Mouse (Mus musculus) frontal cortex, postnatal 14 days (tissue): Measurements from ENCODE around the gene Ppan.
A peak's percentile ranks its signal among the peaks of the same experiment; 100 is the strongest.

Experiments used
- DNase-seq, 2 experiments: peaks; one replicate each; pipeline ENCODE4 v3.0.0; 2022; ENCODE audit warnings: low spot score in 2 of 2

Ppan gene

DNA sequence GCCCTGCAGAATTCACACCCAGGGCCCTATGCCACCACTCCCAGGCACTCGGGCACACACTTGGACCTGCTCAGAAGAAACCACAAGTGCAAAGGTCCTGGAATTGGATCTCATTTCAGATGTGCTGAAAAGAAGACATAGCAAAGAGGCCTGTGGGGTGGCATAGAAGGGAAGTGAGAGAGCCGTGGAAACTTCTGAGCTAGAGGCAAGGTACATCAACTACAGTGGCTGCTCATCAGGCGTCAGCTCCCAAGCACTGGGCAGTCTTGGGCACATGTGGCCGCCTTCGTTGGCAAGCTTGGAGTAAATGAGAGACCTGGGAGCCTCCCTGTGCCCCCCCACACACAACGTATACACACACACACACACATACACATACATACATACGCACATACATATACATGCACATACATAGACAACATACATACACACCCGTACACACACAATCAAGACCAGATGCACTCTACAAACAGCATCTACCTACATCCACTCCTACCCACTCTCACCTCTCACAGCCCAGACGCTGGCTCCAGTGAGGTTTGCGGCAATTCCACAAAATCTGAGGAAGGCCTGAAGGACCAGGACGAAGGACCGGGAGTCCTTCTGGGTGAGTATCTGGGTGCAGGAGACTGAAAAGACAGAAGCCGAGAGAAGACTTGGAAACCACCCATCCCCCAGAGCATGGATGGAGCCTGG is 8.7 kb upstream of the Ppan start, which contains the start of gene Angptl6:
Angptl6 (minus strand) TSS at position 631 of the 696 bp plus-strand sequence.
- DNase-seq, result no peak

DNA sequence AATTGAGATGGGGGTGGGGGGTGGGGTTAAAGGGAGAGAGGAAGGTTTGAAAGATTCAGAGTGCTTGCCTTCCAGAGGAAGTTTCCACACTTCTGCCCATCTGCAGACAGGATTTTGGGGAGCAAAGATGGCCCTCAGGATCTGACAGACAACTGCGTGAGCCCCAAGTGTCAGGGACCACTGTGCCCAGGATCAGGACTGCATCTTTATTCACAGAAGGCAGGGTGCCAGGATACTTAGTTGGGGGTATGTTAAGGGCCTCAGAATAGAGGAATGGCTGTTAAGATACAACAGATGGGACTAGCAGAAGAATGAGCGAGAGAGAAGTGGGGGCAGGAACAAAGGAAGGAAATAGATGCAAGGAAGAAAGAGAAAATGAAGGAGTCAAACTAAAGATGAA is 1.4 kb upstream of the Ppan start:
- no peak for DNase-seq

DNA sequence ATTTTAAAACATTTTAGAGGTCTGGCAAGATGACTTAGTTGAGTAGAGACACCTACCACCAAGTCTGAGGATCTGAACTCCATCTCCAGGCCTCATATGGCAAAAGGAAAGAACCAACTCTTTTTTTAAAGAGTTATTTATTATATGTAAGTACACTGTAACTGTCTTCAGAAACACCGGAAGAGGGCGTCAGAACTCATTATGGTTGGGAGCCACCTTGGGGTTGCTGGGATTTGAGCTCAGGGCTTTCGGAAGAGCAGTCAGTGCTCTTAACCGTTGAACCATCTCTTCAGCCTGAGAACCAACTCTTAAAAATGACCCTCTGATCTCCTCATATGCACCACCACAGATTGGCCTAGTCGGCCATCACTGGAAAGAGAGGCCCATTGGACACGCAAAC is 784 bp upstream of the Ppan start:
- DNase-seq, result no peak

DNA sequence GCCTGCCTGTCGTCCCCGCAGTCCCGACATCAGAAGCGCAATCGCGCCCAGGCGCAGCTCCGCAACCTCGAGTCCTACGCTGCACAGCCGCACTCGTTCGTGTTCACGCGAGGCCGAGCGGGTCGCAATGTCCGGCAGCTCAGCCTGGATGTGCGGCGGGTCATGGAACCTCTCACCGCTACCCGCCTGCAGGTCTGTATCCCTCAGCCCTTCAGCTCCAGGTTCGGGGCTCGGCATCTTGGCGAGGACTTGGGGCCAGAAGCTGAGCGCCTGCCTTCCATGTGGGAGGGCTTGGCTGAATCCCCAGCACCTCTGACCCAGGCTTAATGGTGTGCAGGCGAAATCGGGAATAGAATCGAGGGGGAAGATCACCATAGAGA is 401 bp downstream of the Ppan start:
- no peak for DNase-seq

DNA sequence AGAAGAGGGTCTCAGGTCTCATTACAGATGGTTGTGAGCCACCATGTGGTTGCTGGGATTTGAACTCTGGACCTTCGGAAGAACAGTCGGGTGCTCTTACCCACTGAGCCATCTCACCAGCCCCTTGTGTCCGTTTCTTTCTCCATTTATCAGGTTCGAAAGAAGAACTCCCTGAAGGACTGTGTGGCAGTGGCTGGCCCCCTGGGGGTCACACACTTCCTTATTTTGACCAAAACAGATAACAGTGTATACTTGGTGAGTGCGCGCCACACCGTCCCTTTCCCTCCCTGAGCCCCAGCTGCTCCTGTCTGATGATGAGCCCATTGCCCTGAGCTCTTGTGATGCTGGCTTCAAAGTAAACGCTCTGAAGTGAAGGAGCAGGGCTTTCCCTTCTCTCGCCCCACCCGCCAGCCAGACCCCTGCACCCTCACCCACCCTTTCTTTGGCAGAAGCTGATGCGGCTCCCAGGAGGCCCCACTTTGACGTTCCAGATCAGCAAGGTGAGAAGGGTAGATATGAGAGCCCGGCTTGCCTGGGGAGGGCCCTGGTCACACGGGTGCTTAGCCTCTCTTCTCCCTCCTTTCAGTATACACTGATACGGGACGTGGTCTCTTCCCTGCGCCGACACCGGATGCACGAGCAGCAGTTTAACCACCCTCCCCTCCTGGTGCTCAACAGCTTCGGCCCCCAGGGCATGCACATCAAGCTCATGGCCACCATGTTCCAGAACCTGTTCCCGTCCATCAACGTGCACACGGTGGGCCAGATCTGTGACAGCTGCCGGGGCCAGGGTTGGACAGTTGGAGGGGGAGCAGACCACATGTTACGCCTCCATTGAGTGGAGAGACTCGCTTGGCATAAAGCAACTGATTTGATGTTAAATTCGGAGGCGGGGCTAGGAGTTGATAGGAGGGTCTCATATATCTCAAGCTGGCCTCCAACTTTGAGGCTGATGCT is 1.5 kb downstream of the Ppan start:
- DNase-seq, result no peak

DNA sequence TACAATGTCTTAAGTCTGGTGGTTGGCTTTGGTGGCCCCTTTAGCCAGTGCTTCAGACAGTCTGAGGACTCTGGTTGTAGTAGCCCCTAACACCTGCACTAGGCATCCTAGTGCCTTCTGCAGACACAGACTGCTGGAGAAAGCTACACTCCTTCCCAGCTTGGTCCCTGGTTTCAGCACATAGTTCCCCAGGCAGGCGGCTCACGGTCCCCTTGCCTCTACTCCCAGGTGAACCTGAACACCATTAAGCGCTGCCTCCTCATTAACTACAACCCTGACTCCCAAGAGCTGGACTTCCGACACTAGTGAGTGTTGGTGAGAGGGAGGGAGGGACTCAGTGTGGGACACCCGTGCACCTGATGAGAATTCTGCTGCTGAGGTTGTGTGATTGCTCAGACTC is 2.4 kb downstream of the Ppan start:
- DNase-seq, result no peak

DNA sequence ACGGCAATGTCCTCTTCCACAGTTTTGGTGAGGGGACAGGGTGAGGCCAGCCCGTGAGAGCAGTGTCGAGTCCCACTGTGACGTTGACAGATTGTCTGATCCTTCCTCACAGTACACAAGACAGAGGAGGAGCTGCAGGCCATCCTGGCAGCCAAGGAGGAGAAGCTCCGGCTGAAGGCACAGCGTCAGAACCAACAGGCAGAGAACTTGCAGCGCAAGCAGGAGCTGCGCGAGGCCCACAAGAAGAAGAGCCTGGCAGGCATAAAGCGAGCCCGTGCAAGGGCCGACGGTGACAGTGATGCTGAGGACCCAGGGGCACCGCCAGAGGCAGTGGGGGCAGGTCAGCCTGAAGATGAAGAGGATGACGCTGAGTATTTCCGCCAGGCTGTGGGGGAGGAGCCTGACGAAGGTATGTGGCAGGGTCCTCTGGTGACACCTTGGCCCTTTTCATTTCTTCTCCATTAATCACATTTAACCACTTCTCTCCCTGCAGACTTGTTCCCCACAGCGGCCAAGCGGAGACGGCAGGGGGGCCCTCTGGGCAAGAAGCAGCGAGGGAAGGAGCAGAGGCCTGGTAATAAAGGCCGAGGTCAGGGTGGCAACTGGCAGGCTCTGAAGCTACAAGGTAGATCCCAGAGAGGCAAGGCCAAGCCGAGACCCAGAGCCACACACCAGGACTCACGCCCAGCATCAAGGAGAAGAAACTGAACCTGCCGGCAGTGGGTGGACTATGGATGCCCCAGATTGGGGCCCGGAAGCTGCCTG is 3.5 kb downstream of the Ppan start:
- DNase-seq, result no peak

DNA sequence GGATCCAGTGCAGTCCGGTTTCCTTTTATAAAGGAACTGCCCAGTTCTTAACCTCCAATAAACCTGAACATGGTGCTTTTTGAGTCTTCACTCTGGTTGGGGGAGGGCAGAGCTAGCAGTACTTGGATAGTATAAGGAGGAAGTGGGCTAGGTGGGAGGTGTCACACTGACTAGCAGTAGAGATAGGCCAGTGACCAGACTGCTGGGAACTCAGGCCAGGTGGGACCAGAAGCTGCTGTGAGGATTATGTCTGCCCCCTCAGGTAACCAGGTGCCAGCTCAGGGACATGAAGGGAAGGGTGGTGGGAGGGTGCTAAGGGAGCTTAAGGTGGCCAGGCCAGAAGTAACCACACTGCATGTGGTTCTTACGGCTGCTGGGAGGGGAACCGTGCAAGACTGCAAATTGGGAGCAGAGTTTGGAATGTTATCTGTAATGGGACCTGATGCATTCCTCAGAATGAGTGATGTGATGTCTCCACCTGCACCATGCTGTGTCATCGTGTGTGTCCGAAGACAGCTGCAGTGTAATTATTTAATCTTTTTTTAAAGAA is 4.2 kb downstream of the Ppan start:
- no peak for DNase-seq

DNA sequence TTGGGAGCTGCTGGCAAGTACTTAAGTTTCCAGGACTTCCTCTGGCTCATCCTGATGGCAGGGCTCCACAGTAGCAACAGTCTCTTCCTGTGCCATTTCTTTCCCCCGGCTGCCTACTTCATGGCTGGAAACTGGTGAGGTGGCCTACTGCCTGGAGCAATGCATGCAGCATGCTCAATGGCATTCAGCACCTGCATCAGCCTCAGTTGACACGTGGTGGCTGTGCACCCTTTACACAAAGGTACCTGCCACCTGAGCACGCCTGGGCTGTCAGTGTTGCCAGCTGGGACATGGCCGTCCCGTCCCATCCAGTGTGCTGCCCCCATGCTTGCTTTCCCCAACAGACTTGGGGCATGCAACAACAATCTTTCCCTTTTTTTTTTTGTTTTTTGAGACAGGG is 5.1 kb downstream of the Ppan start:
- no peak for DNase-seq

DNA sequence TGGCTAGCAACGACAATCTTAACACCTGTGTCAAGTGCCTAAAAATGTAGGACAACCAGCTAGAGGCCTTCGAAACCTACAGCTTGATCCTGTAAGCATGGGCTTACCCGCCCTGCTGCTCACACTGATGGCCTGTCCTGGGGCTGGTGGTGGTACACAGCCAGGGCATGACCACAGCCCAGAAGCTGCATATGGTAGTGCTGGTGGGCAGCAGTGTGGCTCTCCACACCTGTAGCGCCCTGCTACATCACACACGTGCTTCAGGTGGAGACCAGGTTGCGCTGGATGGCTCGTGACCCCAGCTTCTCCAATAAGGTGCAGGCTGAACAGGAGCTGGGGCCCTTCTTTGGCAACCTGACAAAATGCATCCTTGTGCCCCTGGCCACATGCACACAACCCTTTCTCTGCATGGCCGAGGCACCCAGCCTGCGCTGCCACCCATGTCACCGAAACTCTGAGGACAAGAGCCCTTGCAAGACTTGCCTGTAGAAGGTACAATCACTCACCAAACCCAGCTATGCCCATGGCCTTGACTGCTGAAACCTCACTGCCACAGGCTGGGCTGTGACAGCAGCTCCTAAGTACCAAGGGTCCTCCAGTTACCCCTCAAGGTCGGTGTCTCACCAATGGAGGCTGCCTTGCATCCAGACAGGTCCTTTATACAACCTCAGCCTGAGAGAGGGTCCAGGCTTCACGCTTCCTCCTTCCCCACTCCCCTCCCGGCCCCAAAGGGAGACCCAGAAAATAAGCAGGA is 5.8 kb downstream of the Ppan start:
- no peak for DNase-seq

DNA sequence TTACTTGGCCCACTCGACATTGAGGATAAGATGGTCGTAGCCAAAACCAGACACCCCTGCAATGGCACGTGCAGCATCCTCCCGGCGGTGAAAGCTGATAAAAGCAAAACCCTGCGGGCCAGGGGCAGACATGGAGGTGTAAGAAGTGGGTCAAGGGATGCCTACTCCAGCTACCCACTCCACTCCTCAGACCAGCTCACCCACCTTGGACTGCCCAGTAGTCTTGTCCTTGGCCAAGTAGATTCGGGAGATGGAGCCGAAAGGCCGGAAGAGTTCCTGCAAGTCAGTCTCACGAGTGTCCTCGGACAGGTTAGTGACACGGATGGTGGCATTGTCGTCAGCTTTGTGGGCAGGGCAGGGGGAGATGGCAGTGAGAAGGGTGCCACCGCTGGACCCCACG is 6.7 kb downstream of the Ppan start:
- no peak for DNase-seq

DNA sequence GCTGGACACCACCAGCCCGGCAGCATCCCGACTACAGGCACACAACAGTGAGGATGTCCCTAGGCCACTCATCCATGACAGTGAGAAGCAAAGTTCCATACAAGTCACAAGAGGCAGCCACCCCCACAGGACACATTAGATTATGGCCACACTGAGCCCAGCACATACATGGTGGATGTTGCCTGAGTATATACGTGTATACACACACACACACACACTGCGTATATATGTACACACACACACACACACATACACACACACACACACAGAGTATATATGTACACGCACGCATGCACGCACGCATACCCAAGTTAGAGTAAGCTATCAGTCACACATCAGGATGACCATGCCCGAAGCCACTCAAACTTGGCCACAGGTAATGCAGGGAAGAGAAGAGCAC is 7.4 kb downstream of the Ppan start:
- no peak for DNase-seq

DNA sequence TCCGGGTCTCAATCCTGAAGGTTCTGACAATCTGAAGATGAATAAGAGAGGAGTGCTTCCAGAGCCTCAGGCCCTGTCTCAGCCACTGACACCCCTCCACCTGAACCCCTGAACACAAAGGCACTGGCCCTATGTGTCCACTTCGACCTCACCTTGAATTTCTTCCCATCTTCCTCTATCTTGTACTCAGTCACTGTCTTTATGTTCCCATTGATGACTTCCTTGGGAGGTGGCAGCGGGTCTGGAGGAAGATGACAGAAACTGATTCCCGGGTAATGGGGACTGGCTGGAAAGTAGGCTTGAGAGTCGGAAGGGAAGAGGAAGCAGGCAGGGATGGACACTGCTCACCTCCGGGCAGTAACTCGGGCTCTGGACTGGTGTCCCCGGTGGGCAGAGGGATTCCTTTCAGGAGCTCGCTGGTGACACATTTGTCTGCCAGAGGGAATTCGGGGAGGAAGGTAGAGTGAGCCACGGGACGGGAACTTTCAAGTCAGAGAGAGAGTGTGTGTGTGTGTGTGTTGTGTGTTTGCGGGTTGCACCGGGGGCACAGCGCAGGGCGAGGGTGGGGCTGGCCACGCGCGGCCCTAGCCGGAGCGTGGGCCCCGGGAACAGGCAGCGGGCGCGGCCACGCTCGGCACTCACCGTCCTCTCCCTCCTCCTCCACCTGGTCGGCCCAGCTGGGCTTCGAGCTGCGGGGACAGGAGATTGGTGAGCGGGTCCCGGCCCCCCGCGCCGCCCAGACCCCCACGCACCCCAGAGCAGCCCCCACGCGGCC is 9.9 kb downstream of the Ppan start:
- no peak for DNase-seq

DNA sequence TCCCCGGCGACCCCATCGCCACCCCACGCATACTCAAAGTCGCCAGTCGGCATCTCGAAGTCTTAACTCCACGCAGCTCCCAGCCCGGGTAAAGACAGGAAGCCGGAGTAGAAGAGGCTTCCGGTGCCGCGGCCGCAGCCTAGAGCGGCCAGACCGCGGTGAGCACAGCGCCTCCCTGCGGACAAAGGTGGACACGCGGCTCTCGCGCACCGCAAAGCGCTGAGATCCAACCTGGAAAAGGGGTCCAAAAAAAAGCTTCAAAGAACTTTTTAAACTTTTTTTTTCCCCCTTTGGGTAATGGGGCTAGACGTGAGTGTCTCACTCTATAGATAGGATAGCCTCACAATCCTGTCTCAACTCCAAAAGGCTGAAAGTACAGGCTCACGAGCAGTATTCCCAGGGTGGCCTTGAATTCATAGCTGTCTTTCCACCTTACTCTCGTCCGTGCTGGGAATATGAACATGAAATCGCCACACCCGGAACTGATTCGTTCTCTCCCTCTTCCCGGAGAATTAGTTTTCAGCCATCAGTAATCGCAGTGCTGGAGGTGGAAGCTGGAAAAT is 10.6 kb downstream of the Ppan start, which contains the start of gene Eif3g:
Eif3g (minus strand) TSS at position 113 of the 563 bp plus-strand sequence.
- peak; percentile 64 to 78 for DNase-seq

DNA sequence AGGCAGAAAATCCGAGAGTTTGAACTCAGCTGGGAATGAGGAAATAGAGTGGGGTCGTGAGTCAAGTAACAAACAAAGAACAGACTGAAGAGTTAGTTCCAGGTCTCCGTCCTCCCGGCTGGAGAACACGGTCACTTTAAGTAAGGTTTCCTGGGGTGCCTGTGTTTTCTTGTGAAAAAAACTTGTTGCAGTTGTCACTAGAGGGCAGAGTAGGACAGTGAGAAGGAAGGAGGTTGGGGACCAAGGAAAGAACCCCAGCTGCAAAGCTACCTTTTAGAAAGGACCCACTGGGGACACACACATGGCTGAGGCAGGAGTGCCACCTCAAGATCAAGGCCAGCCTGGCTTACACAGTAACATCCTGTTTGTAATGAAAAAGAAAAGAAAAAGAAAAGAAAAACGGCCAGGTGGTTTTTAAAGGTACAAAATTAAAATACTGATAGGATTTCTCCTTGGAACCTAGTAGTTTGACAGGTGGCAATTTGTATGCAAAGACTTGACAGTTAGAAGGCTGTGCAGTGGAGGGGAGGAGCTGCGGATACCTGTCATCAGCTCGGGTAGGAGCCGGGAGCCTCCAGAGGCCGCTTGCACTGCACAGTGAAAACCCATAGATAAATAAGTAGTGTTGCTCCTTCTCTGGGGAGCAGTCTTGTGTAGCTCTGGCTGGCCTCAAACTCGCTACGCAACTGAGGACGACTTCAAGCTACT is 13.6 kb downstream of the Ppan start:
- no peak for DNase-seq

DNA sequence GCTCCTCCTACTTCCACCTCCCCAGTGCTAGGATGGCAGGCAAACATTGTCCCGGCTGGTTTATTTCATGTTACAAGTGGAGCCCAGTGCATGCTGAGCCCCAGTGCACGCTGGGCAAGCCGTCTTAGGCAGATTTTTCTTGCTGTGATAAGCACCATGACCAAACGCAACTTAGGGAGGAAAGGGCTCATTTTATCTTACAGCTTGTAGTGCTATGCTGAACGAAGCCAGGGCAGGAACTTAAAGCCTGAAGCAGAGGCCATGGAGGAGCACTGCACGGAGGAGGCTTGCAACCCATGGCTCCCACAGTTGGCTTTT is 14.2 kb downstream of the Ppan start:
- DNase-seq, result no peak

DNA sequence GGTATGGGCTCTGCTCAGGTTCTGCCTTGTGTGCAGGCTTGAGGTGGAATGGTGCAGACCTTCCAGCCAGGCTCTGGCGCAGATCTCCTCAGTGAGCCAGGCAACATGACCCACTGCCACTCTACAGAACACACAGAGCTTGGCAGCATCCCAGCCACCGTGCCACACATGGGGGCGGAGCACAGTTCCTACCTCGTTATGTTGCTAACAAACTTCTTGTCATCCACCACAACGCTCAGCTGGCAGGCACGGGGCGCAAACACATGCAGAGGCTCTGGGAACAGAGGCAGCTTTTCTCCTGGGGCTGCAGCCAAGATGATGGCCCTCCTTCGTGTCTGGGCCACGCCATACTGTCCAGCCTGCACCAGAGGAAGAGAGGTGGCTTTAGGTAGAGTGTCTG is 22.0 kb downstream of the Ppan start:
- DNase-seq, result no peak

DNA sequence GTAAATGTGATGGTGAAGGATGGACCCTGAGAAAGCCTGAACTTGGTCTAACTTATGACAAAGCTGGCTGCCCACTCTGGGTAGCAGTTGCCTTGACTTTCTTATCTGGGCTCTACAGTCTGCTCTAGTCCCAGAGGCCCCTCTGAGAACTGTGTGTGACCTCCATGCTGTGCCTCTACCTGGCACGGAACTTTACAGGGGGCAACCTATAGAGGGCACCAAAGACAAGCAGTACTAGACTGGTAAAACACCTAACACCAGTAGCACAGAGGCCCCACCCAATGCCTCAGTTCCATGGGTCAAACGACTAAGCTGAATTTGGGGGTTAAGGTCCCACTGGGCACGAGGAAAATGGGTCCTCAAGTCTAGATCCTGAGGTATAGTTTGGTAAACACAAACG is 28.2 kb downstream of the Ppan start:
- no peak for DNase-seq

DNA sequence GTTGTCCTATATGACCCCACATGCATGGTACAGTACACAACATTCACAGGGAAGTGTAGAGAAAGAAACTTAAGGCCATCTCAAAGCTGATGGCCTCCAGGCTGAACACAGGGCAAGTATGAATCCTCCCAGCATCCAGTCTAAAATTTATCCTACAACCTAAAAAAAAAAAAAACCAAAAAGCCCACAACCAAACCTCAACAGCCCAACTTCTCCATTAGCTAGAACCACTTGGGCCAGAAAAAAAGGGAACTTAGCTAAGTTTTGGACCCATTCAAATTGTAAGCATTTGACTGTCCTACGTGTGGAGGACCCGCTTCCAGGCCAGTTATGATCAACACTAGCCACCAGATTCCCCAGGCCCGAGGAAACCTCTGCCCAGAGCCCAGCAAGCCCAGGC is 35.3 kb downstream of the Ppan start:
- DNase-seq, result no peak
